Mouse (Mus musculus): Measurements from ENCODE around the gene Aggf1.
"Not testable (repeated sequence)": the region's sequence is repeated elsewhere in the genome, so short reads cannot be mapped to it uniquely, and the experiment has no call there.

Gene Aggf1

GRCm38 (mm10) chr13:95374701-95375553 is at the start of gene Aggf1:
TSS of gene Aggf1 (minus strand) at chr13:95375352.
- DNase-seq (ENCODE audit: low spot score in 2 of 2) = peak; percentile 87 to 93

DNA sequence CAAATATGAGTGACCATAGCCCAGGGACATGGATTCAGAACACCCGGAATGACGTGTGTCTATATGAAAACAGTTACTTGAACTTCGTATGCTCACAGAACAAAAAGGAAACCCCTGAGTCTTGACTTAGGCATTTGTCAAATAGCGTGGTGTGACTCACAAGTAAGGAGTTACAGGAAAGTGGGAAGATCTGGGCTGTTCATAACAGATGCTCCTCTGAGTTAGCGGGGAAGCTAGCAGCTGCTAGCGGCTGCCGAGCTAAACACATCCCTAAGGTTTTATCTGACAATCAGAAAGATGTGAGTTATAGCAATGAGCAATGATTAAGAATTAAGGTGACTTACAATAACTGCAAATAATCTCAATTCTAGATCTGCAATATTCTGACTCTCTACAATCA is 49.8 kb upstream of the Aggf1 start:
- DNase-seq (ENCODE audit: low spot score in 2 of 2) = no peak

- DNase-seq (ENCODE audit: low spot score in 2 of 2) = peak in 1 of 2 experiments; percentile 28
Measured at GRCm38 (mm10) chr13:95419204-95419749, 44.1 kb upstream of the Aggf1 start.

DNA sequence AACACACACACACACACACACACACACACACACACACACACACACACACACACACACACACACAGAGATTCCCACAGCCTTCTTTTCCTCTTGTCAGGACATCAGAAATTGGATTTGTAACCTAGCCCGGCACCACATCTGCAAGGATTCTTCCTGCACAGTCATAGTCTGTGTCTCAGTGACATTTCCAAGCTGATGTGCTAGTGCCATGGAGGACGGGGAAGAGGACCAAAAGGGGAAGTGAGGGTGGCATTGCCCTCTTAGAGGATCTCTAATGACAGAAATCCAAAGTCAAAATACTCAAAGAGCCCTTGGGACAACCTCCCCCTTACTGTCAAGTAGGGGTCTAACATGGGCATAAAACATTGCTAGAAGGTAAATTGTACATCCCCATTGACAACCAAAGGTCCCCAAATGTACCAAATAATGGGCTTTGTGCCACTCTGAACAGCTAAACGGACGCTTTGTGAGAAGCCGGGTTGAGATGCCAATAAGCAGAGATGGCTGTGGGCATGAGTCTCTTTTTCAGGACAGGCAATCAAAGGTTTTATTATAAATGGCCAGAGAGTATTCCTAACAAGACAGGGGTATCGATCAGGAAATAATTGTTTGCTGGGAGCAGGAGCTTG is 43.5 kb upstream of the Aggf1 start:
- DNase-seq (ENCODE audit: low spot score in 2 of 2) = no peak

- DNase-seq (ENCODE audit: low spot score in 2 of 2) = no peak
Measured at GRCm38 (mm10) chr13:95412257-95412656, 37.1 kb upstream of the Aggf1 start.

- no peak for DNase-seq (ENCODE audit: low spot score in 2 of 2)
Measured at GRCm38 (mm10) chr13:95393242-95393641, 18.1 kb upstream of the Aggf1 start.

- DNase-seq (ENCODE audit: low spot score in 2 of 2) = peak; percentile 56 to 81
Measured at GRCm38 (mm10) chr13:95389866-95390865, 15.0 kb upstream of the Aggf1 start.

- no peak for DNase-seq (ENCODE audit: low spot score in 2 of 2)
Measured at GRCm38 (mm10) chr13:95388226-95388625, 13.1 kb upstream of the Aggf1 start.

DNA sequence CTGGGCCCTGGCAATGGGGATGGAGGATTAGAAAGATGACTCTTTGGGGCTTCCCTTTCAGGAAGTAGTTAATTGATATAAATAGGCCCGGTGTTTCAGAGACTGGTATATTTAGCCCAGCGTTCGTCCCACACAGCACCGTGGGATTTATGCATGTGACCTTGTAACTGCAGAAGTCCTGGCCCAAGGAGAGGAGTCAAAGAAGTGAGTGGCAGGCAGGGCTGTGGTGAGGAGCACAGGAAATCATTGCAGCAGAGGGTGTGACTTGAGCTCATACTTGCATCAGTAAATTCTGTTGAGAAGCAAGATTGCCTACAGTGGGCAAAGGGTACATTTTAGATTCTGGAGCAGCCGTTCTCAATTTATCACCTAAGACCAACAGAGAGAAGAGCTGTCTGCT is 7.3 kb upstream of the Aggf1 start:
- no peak for DNase-seq (ENCODE audit: low spot score in 2 of 2)

DNA sequence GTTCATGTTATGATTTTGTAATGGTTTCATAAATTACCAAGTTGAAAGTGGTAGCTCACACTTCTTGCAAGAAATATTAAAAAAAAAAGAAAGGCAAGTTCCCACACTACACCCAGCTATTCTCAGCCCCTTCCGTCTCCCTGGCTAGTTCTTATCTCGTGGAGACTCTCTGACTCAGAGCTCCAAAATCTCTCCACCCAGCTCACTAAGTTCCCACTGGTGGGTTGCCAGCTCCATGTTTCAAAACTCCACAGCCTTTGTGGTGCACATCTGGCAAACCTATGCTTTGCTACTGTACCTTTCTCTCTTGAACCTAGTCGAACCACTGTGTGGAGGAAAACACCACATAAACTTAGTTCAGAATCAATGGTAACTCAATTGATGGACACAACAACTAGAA is 3.5 kb upstream of the Aggf1 start:
- no peak for DNase-seq (ENCODE audit: low spot score in 2 of 2)

DNA sequence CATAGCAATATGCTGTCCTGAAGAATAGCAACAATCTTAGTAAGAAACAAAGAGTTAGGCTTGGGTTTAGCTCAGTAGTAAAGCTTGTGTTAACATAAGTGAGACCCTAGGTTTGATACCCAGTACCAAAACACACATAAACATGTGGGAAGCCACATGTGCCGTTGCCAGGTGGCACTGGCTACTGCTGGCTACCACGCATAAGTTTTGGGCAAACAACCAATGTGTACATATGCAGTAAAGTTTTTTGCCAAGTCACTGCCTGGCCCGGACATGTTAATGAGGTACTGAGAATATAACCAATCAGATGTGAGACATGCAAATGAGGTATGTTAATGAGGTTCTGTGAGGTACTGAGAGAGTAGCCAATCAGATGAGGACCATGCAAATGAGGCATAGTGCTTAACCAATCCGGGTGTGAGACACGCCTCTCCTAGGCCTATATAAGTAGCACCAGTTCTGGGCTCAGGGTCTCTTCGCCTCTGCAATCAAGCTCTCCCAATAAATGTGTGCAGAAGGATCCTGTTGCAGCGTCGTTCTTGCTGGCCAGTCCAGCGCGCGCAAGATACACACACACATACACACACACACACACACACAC is 1.6 kb upstream of the Aggf1 start:
- DNase-seq (ENCODE audit: low spot score in 2 of 2) = not testable (repeated sequence)

GRCm38 (mm10) chr13:95375554-95375914 is 382 bp upstream of the Aggf1 start:
- no peak for DNase-seq (ENCODE audit: low spot score in 2 of 2)

- no peak for DNase-seq (ENCODE audit: low spot score in 2 of 2)
Measured at GRCm38 (mm10) chr13:95366356-95366755, 8.8 kb downstream of the Aggf1 start.

DNA sequence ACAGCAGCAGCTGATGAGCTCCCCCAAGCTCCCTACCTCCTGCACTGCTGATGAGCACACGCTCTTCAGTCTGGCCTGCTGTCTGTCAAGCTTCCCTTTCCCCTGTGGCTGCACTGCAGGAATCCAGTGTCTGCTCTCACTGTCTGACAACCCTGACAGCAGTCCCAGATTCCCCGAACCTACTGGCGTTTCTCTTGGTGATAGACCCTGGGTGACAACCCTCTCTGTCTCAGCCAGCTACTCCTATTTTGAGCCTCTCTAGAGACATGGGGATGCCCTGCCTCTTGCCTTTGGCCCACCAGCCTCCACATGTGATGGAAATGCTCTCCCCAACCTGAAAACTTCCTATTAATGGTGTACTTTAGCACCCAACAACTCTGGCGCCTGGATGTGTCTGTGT is 11.7 kb downstream of the Aggf1 start:
- DNase-seq (ENCODE audit: low spot score in 2 of 2) = no peak

DNA sequence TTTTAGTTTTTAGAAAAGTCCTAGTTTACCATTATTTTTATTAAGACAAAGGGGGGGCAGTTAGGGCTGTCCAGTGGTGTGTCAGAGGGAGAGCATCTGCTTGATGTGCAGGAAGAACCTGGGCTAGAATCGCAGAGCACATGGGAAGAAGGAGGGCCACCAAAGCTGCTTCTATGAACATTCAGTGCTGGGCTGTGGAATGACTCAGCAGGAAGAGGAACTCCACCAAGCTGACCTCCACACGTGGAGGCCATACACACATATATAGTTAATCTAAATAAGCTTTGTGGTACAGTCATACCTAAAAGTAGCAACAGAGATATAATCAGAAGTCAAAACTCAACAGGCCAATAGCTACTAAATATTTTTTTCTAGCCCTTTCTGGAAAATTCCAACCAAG is 16.9 kb downstream of the Aggf1 start:
- no peak for DNase-seq (ENCODE audit: low spot score in 2 of 2)

GRCm38 (mm10) chr13:95348476-95348875 is 26.7 kb downstream of the Aggf1 start:
- no peak for DNase-seq (ENCODE audit: low spot score in 2 of 2)

- DNase-seq (ENCODE audit: low spot score in 2 of 2) = peak; percentile 35 to 78
Measured at GRCm38 (mm10) chr13:95347018-95347696, 28.0 kb downstream of the Aggf1 start.

DNA sequence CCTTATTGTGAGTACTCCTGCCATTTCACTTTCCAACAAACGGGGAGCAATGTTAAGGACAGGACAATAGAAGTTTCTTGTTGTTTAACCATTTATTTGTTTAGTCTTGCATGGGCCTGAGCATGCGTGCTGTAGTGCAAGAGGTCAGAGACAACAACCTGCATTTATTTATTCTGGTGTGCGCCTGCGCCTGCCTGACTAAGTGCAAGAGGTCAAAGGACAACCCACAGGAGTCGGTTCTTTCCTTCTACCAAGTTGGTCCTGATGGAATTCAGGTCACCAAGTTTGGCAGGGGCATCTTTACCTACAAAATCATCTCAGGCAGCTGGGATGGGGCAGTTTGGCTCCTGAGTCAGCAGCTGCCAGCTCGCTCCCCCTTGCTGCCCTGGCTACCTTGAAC is 29.3 kb downstream of the Aggf1 start:
- no peak for DNase-seq (ENCODE audit: low spot score in 2 of 2)

DNA sequence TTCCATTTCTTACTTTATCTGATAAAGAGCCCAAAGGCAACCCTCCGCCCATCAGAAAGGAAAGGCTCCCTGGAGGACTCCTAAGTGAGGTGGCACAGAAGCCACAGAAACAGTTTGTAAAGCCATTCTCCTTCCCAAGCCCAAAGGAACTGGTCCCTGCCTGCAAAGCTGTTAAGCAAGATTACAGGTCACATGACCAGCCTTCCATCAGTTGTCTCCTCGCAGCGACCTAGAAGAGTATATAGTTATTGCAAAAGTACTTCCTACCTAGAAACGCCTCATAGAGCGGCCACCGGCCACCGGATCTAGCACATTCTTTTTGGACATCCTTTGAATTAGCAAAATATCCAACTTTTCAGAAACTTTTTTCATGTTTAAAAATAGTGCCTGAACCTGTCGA is 31.7 kb downstream of the Aggf1 start:
- no peak for DNase-seq (ENCODE audit: low spot score in 2 of 2)

GRCm38 (mm10) chr13:95336122-95336677 is 39.0 kb downstream of the Aggf1 start:
- DNase-seq (ENCODE audit: low spot score in 2 of 2) = no peak

All from spleen, postnatal 10 days (tissue).